Mouse (Mus musculus) megakaryocyte progenitor cell, adult 5-6 weeks (primary cell): Measurements from ENCODE around the gene Pdss2. TPM values are rescaled to one million over a fixed set of nuclear protein-coding genes. Genes with fewer than 3 reads are reported as not detected.

Experiments
- ATAC-seq: replicated peaks from 2 replicates; pipeline ENCODE4 v1.8.0; 2016; ENCODE audit warnings: mild to moderate bottlenecking, moderate TSS enrichment, inconsistent platforms; ENCODE audit not compliant: poor library complexity
- total RNA-seq, 2 experiments: library from RNA; stranded (forward) in 1 of 2; stranded (reverse) in 1 of 2; fragments of 157-497, 149-512 nt in 1 of 2; fragments of 200-1000 nt in 1 of 2; gene quantifications; 2 replicates each; pipeline versions ENCODE4 v1.2.3 to v1.2.4; 2015 to 2017

Gene Pdss2
- total RNA-seq (2015) (10.3 and 11.4 TPM in 2 replicates), total RNA-seq (2017) (14.8 and 23.7 TPM in 2 replicates)

GRCm38 (mm10) chr10:43220910-43221625, at the start of gene Pdss2:
TSS of gene Pdss2 (plus strand) at chr10:43221486.
- peak; percentile 100 for ATAC-seq

GRCm38 (mm10) chr10:43172066-43172465, 49.2 kb upstream of the Pdss2 start:
- ATAC-seq, result no peak

GRCm38 (mm10) chr10:43172554-43172953, 48.7 kb upstream of the Pdss2 start:
- ATAC-seq, result no peak

GRCm38 (mm10) chr10:43173141-43173827, 48.0 kb upstream of the Pdss2 start:
- 0 out of 2 replicates have a peak, but pooled peaks have one; percentile 26 for ATAC-seq

- ATAC-seq, result no peak
Observed at GRCm38 (mm10) chr10:43173828-43174325, 47.4 kb upstream of the Pdss2 start.

GRCm38 (mm10) chr10:43174326-43175155, 46.7 kb upstream of the Pdss2 start, which contains the start of the genes Sobp and 9030612E09Rik:
TSS of gene Sobp (minus strand) at chr10:43174530.
TSS of gene 9030612E09Rik (plus strand) at chr10:43174704.
- no peak for ATAC-seq

- ATAC-seq, result no peak
Observed at GRCm38 (mm10) chr10:43175156-43175601, 46.1 kb upstream of the Pdss2 start.

- ATAC-seq, result no peak
Observed at GRCm38 (mm10) chr10:43180313-43180912, 40.9 kb upstream of the Pdss2 start.

GRCm38 (mm10) chr10:43200206-43200605, 21.1 kb upstream of the Pdss2 start:
- ATAC-seq, result no peak

- ATAC-seq, result no peak
Observed at GRCm38 (mm10) chr10:43203865-43204264, 17.4 kb upstream of the Pdss2 start.

- peak; percentile 73 for ATAC-seq
Observed at GRCm38 (mm10) chr10:43211866-43212265, 9.4 kb upstream of the Pdss2 start.

GRCm38 (mm10) chr10:43217361-43217900, 3.9 kb upstream of the Pdss2 start:
- no peak for ATAC-seq

- ATAC-seq, result no peak
Observed at GRCm38 (mm10) chr10:43220479-43220878, 807 bp upstream of the Pdss2 start.

GRCm38 (mm10) chr10:43221659-43222058, 373 bp downstream of the Pdss2 start:
- peak; percentile 32 for ATAC-seq

GRCm38 (mm10) chr10:43223391-43223790, 2.1 kb downstream of the Pdss2 start:
- no peak for ATAC-seq

GRCm38 (mm10) chr10:43226391-43226790, 5.1 kb downstream of the Pdss2 start:
- ATAC-seq, result no peak

GRCm38 (mm10) chr10:43229236-43229635, 8.0 kb downstream of the Pdss2 start:
- no peak for ATAC-seq

GRCm38 (mm10) chr10:43234522-43234921, 13.2 kb downstream of the Pdss2 start:
- no peak for ATAC-seq

GRCm38 (mm10) chr10:43235011-43235410, 13.7 kb downstream of the Pdss2 start:
- no peak for ATAC-seq
